Comparison of ENCODE assay signal across 24 mouse cellular contexts in genomic region chr17:47651953-47652352, GRCm38 (mm10). TPM values are rescaled to one million over a fixed set of nuclear protein-coding genes. Genes with fewer than 3 reads are reported as not detected.
DNase-seq lines count a peak whose midpoint lies in the region; ATAC-seq and TF ChIP-seq lines count a peak whose summit lies in the region.
"Had no signal": no experiment of that assay in that cellular context is flagged by ENCODE, and none has a peak within 500 bp of the region (broad histone marks: within the 10 kb centered on the region; RNA-seq: fewer than 3 reads in every experiment).

No protein-coding gene starts in this region.

- no peak overlapping the region for H3K4me3 ChIP-seq in heart, embryonic 10.5 days
- H3K4me3 ChIP-seq in heart, embryonic 11.5 days (ENCODE audit: low read depth, low read length): no peak overlapping the region
- H3K4me3 ChIP-seq in hindbrain, embryonic 13.5 days: no peak overlapping the region
- no peak overlapping the region for H3K4me3 ChIP-seq in hindbrain, embryonic 16.5 days (ENCODE audit: low read length)
- H3K4me3 ChIP-seq in midbrain, embryonic 11.5 days (ENCODE audit: low read depth, low read length): no peak overlapping the region
- H3K4me3 ChIP-seq in midbrain, embryonic 15.5 days: no peak overlapping the region
- H3K4me3 ChIP-seq in stomach, postnatal 0 days (ENCODE audit: low read depth, low read length): no peak overlapping the region
- H3K4me3 ChIP-seq: embryonic facial prominence, embryonic 13.5 days; embryonic facial prominence, embryonic 15.5 days; erythroblast, embryonic 14.5 days; forebrain, embryonic 10.5 days; forebrain, embryonic 12.5 days had no signal

- H3K27me3 ChIP-seq in heart, embryonic 10.5 days (ENCODE audit: insufficient read depth, poor library complexity, severe bottlenecking): no peaks in the 10 kb centered on the region
- no peaks in the 10 kb centered on the region for H3K27me3 ChIP-seq in heart, embryonic 11.5 days (ENCODE audit: control insufficient read depth, insufficient read depth, low read length)
- no peaks in the 10 kb centered on the region for H3K27me3 ChIP-seq in hindbrain, embryonic 13.5 days
- no peaks in the 10 kb centered on the region for H3K27me3 ChIP-seq in hindbrain, embryonic 16.5 days (replicated peaks; ENCODE audit: control insufficient read depth, insufficient read depth, low read length)
- no peaks in the 10 kb centered on the region for H3K27me3 ChIP-seq in midbrain, embryonic 11.5 days (ENCODE audit: control insufficient read depth, insufficient read depth, low read length)
- no peaks in the 10 kb centered on the region for H3K27me3 ChIP-seq in midbrain, embryonic 15.5 days (replicated peaks)
- no peaks in the 10 kb centered on the region for H3K27me3 ChIP-seq in stomach, postnatal 0 days (ENCODE audit: control insufficient read depth, insufficient read depth, low read length)
- H3K27me3 ChIP-seq: embryonic facial prominence, embryonic 13.5 days; embryonic facial prominence, embryonic 15.5 days; forebrain, embryonic 12.5 days had no signal

- no peak for TF ChIP-seq EP300 in stomach, postnatal 0 days (optimal IDR thresholded peaks at IDR 0.05)

- H3K4me1 ChIP-seq in heart, embryonic 10.5 days: no peaks in the 10 kb centered on the region
- no peaks in the 10 kb centered on the region for H3K4me1 ChIP-seq in heart, embryonic 11.5 days (ENCODE audit: control insufficient read depth, insufficient read depth, low read length)
- peaks cover 3% of the 10 kb centered on the region; the same call in 1 of the 2 replicates for H3K4me1 ChIP-seq in hindbrain, embryonic 13.5 days (replicated peaks)
- no peaks in the 10 kb centered on the region for H3K4me1 ChIP-seq in hindbrain, embryonic 16.5 days (ENCODE audit: control insufficient read depth, insufficient read depth, low read depth, low read length)
- H3K4me1 ChIP-seq in midbrain, embryonic 11.5 days (ENCODE audit: control insufficient read depth, insufficient read depth, low read length): peaks cover 10% of the 10 kb centered on the region
- H3K4me1 ChIP-seq in midbrain, embryonic 15.5 days: no peaks in the 10 kb centered on the region
- no peaks in the 10 kb centered on the region for H3K4me1 ChIP-seq in stomach, postnatal 0 days (replicated peaks; ENCODE audit: control insufficient read depth, insufficient read depth)
- H3K4me1 ChIP-seq: embryonic facial prominence, embryonic 13.5 days; embryonic facial prominence, embryonic 15.5 days had no signal

- peaks cover 7% of the 10 kb centered on the region; the same call in 1 of the 2 replicates for H3K36me3 ChIP-seq in heart, embryonic 10.5 days
- H3K36me3 ChIP-seq in heart, embryonic 11.5 days (ENCODE audit: control insufficient read depth, insufficient read depth, low read length): no peaks in the 10 kb centered on the region
- peaks cover 11% of the 10 kb centered on the region for H3K36me3 ChIP-seq in hindbrain, embryonic 13.5 days
- no peaks in the 10 kb centered on the region for H3K36me3 ChIP-seq in hindbrain, embryonic 16.5 days (ENCODE audit: control insufficient read depth, insufficient read depth, low read length)
- H3K36me3 ChIP-seq in midbrain, embryonic 11.5 days (ENCODE audit: control insufficient read depth, insufficient read depth, low read length): no peaks in the 10 kb centered on the region
- no peaks in the 10 kb centered on the region for H3K36me3 ChIP-seq in midbrain, embryonic 15.5 days (replicated peaks)
- H3K36me3 ChIP-seq in stomach, postnatal 0 days (ENCODE audit: control insufficient read depth, insufficient read depth, low read length): no peaks in the 10 kb centered on the region
- H3K36me3 ChIP-seq: embryonic facial prominence, embryonic 15.5 days had no signal

- H3K9ac ChIP-seq in heart, embryonic 11.5 days (ENCODE audit: low read depth, low read length): no peak overlapping the region
- no peak overlapping the region for H3K9ac ChIP-seq in hindbrain, embryonic 13.5 days
- H3K9ac ChIP-seq in hindbrain, embryonic 16.5 days (ENCODE audit: low read depth, low read length): no peak overlapping the region
- H3K9ac ChIP-seq in midbrain, embryonic 11.5 days (ENCODE audit: low read length): no peak overlapping the region
- H3K9ac ChIP-seq in midbrain, embryonic 15.5 days: no peak overlapping the region
- H3K9ac ChIP-seq in stomach, postnatal 0 days (ENCODE audit: low read length): no peak overlapping the region
- H3K9ac ChIP-seq: embryonic facial prominence, embryonic 13.5 days; embryonic facial prominence, embryonic 15.5 days; forebrain, embryonic 12.5 days had no signal

- no peak for TF ChIP-seq CTCF in stomach, postnatal 0 days (IDR thresholded peaks at IDR 0.05; ENCODE audit: low read depth)

- H3K27ac ChIP-seq in heart, embryonic 10.5 days: no peak overlapping the region
- H3K27ac ChIP-seq in heart, embryonic 11.5 days (ENCODE audit: low read depth, low read length): no peak overlapping the region
- peak overlapping the region; percentile 48; the same call in 1 of the 2 replicates for H3K27ac ChIP-seq in hindbrain, embryonic 13.5 days
- no peak overlapping the region for H3K27ac ChIP-seq in hindbrain, embryonic 16.5 days (ENCODE audit: low read depth, low read length)
- H3K27ac ChIP-seq in midbrain, embryonic 11.5 days (ENCODE audit: low read depth, low read length): peak overlapping the region; percentile 48; the same call in 1 of the 2 replicates
- no peak overlapping the region for H3K27ac ChIP-seq in midbrain, embryonic 15.5 days
- H3K27ac ChIP-seq in stomach, postnatal 0 days (replicated peaks): no peak overlapping the region
- H3K27ac ChIP-seq: embryonic facial prominence, embryonic 13.5 days; embryonic facial prominence, embryonic 15.5 days; forebrain, embryonic 10.5 days; forebrain, embryonic 12.5 days had no signal

- WGBS in heart, embryonic 10.5 days: 80% methylated on average over 2 of the region's 2 CpGs
- 81% methylated on average over 2 of the region's 2 CpGs for WGBS in heart, embryonic 11.5 days (ENCODE audit: insufficient replicate concordance)
- WGBS in hindbrain, embryonic 13.5 days: 53% methylated on average over 2 of the region's 2 CpGs
- WGBS in hindbrain, embryonic 16.5 days: 71% methylated on average over 2 of the region's 2 CpGs
- WGBS in midbrain, embryonic 11.5 days: 72% methylated on average over 2 of the region's 2 CpGs
- WGBS in midbrain, embryonic 15.5 days: 79% methylated on average over 2 of the region's 2 CpGs
- WGBS in stomach, postnatal 0 days: 69% methylated on average over 2 of the region's 2 CpGs

- peak; percentile 63 for DNase-seq in heart, embryonic 10.5 days (ENCODE audit: low spot score)
- DNase-seq in midbrain, embryonic 11.5 days (ENCODE audit: low spot score, missing footprints): no peak
- peak; percentile 34 for DNase-seq in stomach, postnatal 0 days (ENCODE audit: low spot score)
- no peak for DNase-seq in layer of hippocampus, postnatal 10 days (ENCODE audit: low spot score in 2 of 2)
- DNase-seq: adrenal gland, adult 2 months; adrenal gland, postnatal 10 days; adrenal gland, postnatal 25 days; cerebellum, adult 11 months; cerebellum, adult 18-20 months; cerebellum, adult 8-10 months; cerebellum, adult 9-11 months; cerebellum, postnatal 14 days; cerebellum, postnatal 36 days; embryo, embryonic 11 days had no signal

- ATAC-seq in heart, embryonic 11.5 days (replicated peaks; ENCODE audit: insufficient number of reproducible peaks, low FRiP score, low TSS enrichment): no peak
- ATAC-seq in hindbrain, embryonic 13.5 days (ENCODE audit: low FRiP score): no peak
- ATAC-seq in hindbrain, embryonic 16.5 days: no peak
- no peak for ATAC-seq in midbrain, embryonic 11.5 days (ENCODE audit: low FRiP score)
- no peak for ATAC-seq in midbrain, embryonic 15.5 days (replicated peaks)
- ATAC-seq in stomach, postnatal 0 days (ENCODE audit: low FRiP score, low TSS enrichment): peak; percentile 76
- ATAC-seq: forebrain, embryonic 14.5 days had no signal

- no peaks in the 10 kb centered on the region for H3K9me3 ChIP-seq in heart, embryonic 10.5 days
- no peaks in the 10 kb centered on the region for H3K9me3 ChIP-seq in heart, embryonic 11.5 days (replicated peaks; ENCODE audit: control insufficient read depth, low read length)
- no peaks in the 10 kb centered on the region for H3K9me3 ChIP-seq in hindbrain, embryonic 13.5 days
- H3K9me3 ChIP-seq in hindbrain, embryonic 16.5 days (ENCODE audit: control insufficient read depth, low read length): no peaks in the 10 kb centered on the region
- no peaks in the 10 kb centered on the region for H3K9me3 ChIP-seq in midbrain, embryonic 11.5 days (ENCODE audit: control insufficient read depth, low read length)
- no peaks in the 10 kb centered on the region for H3K9me3 ChIP-seq in midbrain, embryonic 15.5 days
- H3K9me3 ChIP-seq in stomach, postnatal 0 days (ENCODE audit: control insufficient read depth, low read length): no peaks in the 10 kb centered on the region
- H3K9me3 ChIP-seq: embryonic facial prominence, embryonic 13.5 days; embryonic facial prominence, embryonic 15.5 days; forebrain, embryonic 10.5 days; forebrain, embryonic 12.5 days had no signal

- H3K4me2 ChIP-seq in heart, embryonic 11.5 days: no peak overlapping the region
- no peak overlapping the region for H3K4me2 ChIP-seq in hindbrain, embryonic 13.5 days
- H3K4me2 ChIP-seq in hindbrain, embryonic 16.5 days (ENCODE audit: low read length): no peak overlapping the region
- H3K4me2 ChIP-seq in midbrain, embryonic 11.5 days: no peak overlapping the region
- H3K4me2 ChIP-seq in midbrain, embryonic 15.5 days: no peak overlapping the region
- H3K4me2 ChIP-seq in stomach, postnatal 0 days (replicated peaks; ENCODE audit: low read depth): no peak overlapping the region
- H3K4me2 ChIP-seq: embryonic facial prominence, embryonic 13.5 days; embryonic facial prominence, embryonic 15.5 days; forebrain, embryonic 12.5 days had no signal

RNA-seq across cellular contexts. Expression of gene Usp49, which starts 21.5 kb away (rescaled TPM):
- 3.2 and 4.5 TPM in 2 replicates for polyA plus RNA-seq in heart, embryonic 10.5 days (2016; fragmentation: Nextera tagmentation; extraction: Ambion mirVana)
- polyA plus RNA-seq in heart, embryonic 11.5 days (2014; fragmentation: Nextera tagmentation; extraction: Ambion mirVana): 2.7 and 3.7 TPM in 2 replicates
- polyA plus RNA-seq in hindbrain, embryonic 13.5 days (2015; fragmentation: Nextera tagmentation; extraction: Ambion mirVana): 8.6 and 9.1 TPM in 2 replicates
- polyA plus RNA-seq in hindbrain, embryonic 16.5 days (2015; fragmentation: Nextera tagmentation; extraction: Ambion mirVana): 5.2 TPM in 2 replicates
- 6.3 and 8.0 TPM in 2 replicates for polyA plus RNA-seq in midbrain, embryonic 11.5 days (2014; fragmentation: Nextera tagmentation; extraction: Ambion mirVana)
- polyA plus RNA-seq in midbrain, embryonic 15.5 days (2015; fragmentation: Nextera tagmentation; extraction: Ambion mirVana): 9.0 and 9.5 TPM in 2 replicates
- 1.9 and 2.1 TPM in 2 replicates for polyA plus RNA-seq in stomach, postnatal 0 days (2015; fragmentation: Nextera tagmentation; extraction: Ambion mirVana)
- total RNA-seq in layer of hippocampus, postnatal 10 days (2021): 10 to 100 TPM; 11.3 to 13.2 TPM

RNA-seq across cellular contexts. Expression of gene Tomm6, which starts 36.2 kb away (rescaled TPM):
- 320 and 356 TPM in 2 replicates for polyA plus RNA-seq in heart, embryonic 10.5 days (2016; fragmentation: Nextera tagmentation; extraction: Ambion mirVana)
- polyA plus RNA-seq in heart, embryonic 11.5 days (2014; fragmentation: Nextera tagmentation; extraction: Ambion mirVana): 322 and 360 TPM in 2 replicates
- 289 and 295 TPM in 2 replicates for polyA plus RNA-seq in hindbrain, embryonic 13.5 days (2015; fragmentation: Nextera tagmentation; extraction: Ambion mirVana)
- polyA plus RNA-seq in hindbrain, embryonic 16.5 days (2015; fragmentation: Nextera tagmentation; extraction: Ambion mirVana): 264 and 286 TPM in 2 replicates
- polyA plus RNA-seq in midbrain, embryonic 11.5 days (2014; fragmentation: Nextera tagmentation; extraction: Ambion mirVana): 359 and 375 TPM in 2 replicates
- 242 and 256 TPM in 2 replicates for polyA plus RNA-seq in midbrain, embryonic 15.5 days (2015; fragmentation: Nextera tagmentation; extraction: Ambion mirVana)
- 353 and 386 TPM in 2 replicates for polyA plus RNA-seq in stomach, postnatal 0 days (2015; fragmentation: Nextera tagmentation; extraction: Ambion mirVana)
- total RNA-seq in layer of hippocampus, postnatal 10 days (2021): 100 to 1,000 TPM; 221 to 257 TPM

RNA-seq across cellular contexts. Expression of gene Frs3, which starts 36.9 kb away (rescaled TPM):
- polyA plus RNA-seq in heart, embryonic 10.5 days (2016; fragmentation: Nextera tagmentation; extraction: Ambion mirVana): 4.6 and 5.2 TPM in 2 replicates
- polyA plus RNA-seq in heart, embryonic 11.5 days (2014; fragmentation: Nextera tagmentation; extraction: Ambion mirVana): 2.2 and 2.7 TPM in 2 replicates
- polyA plus RNA-seq in hindbrain, embryonic 13.5 days (2015; fragmentation: Nextera tagmentation; extraction: Ambion mirVana): 28.6 and 32.9 TPM in 2 replicates
- polyA plus RNA-seq in hindbrain, embryonic 16.5 days (2015; fragmentation: Nextera tagmentation; extraction: Ambion mirVana): 55.7 and 58.1 TPM in 2 replicates
- 7.0 and 9.3 TPM in 2 replicates for polyA plus RNA-seq in midbrain, embryonic 11.5 days (2014; fragmentation: Nextera tagmentation; extraction: Ambion mirVana)
- 46.7 and 49.0 TPM in 2 replicates for polyA plus RNA-seq in midbrain, embryonic 15.5 days (2015; fragmentation: Nextera tagmentation; extraction: Ambion mirVana)
- 2.3 and 2.7 TPM in 2 replicates for polyA plus RNA-seq in stomach, postnatal 0 days (2015; fragmentation: Nextera tagmentation; extraction: Ambion mirVana)
- total RNA-seq in layer of hippocampus, postnatal 10 days (2021): 10 to 100 TPM; 31.2 to 31.4 TPM

RNA-seq across cellular contexts. Expression of gene Gm20517, which starts 40.6 kb away (rescaled TPM):
- 1.6 and 2.1 TPM in 2 replicates for polyA plus RNA-seq in heart, embryonic 10.5 days (2016; fragmentation: Nextera tagmentation; extraction: Ambion mirVana)
- 1.6 and 1.8 TPM in 2 replicates for polyA plus RNA-seq in heart, embryonic 11.5 days (2014; fragmentation: Nextera tagmentation; extraction: Ambion mirVana)
- 2.1 and 2.7 TPM in 2 replicates for polyA plus RNA-seq in hindbrain, embryonic 13.5 days (2015; fragmentation: Nextera tagmentation; extraction: Ambion mirVana)
- polyA plus RNA-seq in hindbrain, embryonic 16.5 days (2015; fragmentation: Nextera tagmentation; extraction: Ambion mirVana): 1.7 and 1.9 TPM in 2 replicates
- 1.4 and 1.8 TPM in 2 replicates for polyA plus RNA-seq in midbrain, embryonic 11.5 days (2014; fragmentation: Nextera tagmentation; extraction: Ambion mirVana)
- polyA plus RNA-seq in midbrain, embryonic 15.5 days (2015; fragmentation: Nextera tagmentation; extraction: Ambion mirVana): 2.0 and 2.9 TPM in 2 replicates
- 1.1 and 1.5 TPM in 2 replicates for polyA plus RNA-seq in stomach, postnatal 0 days (2015; fragmentation: Nextera tagmentation; extraction: Ambion mirVana)
- total RNA-seq in layer of hippocampus, postnatal 10 days (2021): 10 to 100 TPM in 1 of 2 experiments, 1 to 10 TPM in 1; 6.6 to 10.1 TPM

RNA-seq across cellular contexts. Expression of gene Med20, which starts 40.6 kb away (rescaled TPM):
- 36.5 and 42.8 TPM in 2 replicates for polyA plus RNA-seq in heart, embryonic 10.5 days (2016; fragmentation: Nextera tagmentation; extraction: Ambion mirVana)
- 30.3 and 36.4 TPM in 2 replicates for polyA plus RNA-seq in heart, embryonic 11.5 days (2014; fragmentation: Nextera tagmentation; extraction: Ambion mirVana)
- 42.5 and 44.8 TPM in 2 replicates for polyA plus RNA-seq in hindbrain, embryonic 13.5 days (2015; fragmentation: Nextera tagmentation; extraction: Ambion mirVana)
- polyA plus RNA-seq in hindbrain, embryonic 16.5 days (2015; fragmentation: Nextera tagmentation; extraction: Ambion mirVana): 43.7 and 45.3 TPM in 2 replicates
- 39.0 and 41.2 TPM in 2 replicates for polyA plus RNA-seq in midbrain, embryonic 11.5 days (2014; fragmentation: Nextera tagmentation; extraction: Ambion mirVana)
- 49.6 and 50.4 TPM in 2 replicates for polyA plus RNA-seq in midbrain, embryonic 15.5 days (2015; fragmentation: Nextera tagmentation; extraction: Ambion mirVana)
- 23.8 and 25.1 TPM in 2 replicates for polyA plus RNA-seq in stomach, postnatal 0 days (2015; fragmentation: Nextera tagmentation; extraction: Ambion mirVana)
- total RNA-seq in layer of hippocampus, postnatal 10 days (2021): 10 to 100 TPM; 23.9 to 24.8 TPM

Comparison
In these comparisons a context has a peak if more than half of its experiments do, and no peak if none do; other contexts are left out.
1. H3K27ac ChIP-seq: peak in hindbrain, embryonic 13.5 days (single experiment) and midbrain, embryonic 11.5 days (single experiment); none in heart, embryonic 10.5 days (single experiment), heart, embryonic 11.5 days (single experiment), hindbrain, embryonic 16.5 days (single experiment), midbrain, embryonic 15.5 days (single experiment) and stomach, postnatal 0 days (single experiment).
2. DNase-seq: peak in heart, embryonic 10.5 days (single experiment) and stomach, postnatal 0 days (single experiment); none in midbrain, embryonic 11.5 days (single experiment) and layer of hippocampus, postnatal 10 days (0 of 2).